Mouse (Mus musculus): ENCODE results near the gene Notch3.

Notch3 gene

DNA sequence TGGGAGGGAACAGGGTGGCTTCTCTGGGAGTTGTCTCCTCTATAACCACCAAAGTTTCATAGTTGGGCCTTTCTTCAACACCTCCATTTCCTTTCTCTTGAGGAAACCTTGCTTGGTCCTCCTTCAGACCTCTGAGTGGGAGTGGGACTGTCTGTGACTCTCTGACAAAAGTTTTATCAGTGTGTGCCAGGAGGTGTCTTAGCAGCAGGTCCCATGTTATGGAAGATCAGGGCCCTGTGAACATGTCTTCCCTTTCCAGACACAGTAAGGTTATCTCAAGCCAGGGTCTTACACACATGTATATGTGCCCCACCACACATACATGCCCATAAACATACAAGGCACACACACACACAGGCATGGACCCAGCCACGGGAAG is 74.4 kb downstream of the Notch3 start:
- no peak for DNase-seq (ENCODE audit: low spot score)

- peak; percentile 94 for DNase-seq (ENCODE audit: low spot score)
Measured at GRCm38 (mm10) chr17:32091364-32092240, 75.0 kb downstream of the Notch3 start.

DNA sequence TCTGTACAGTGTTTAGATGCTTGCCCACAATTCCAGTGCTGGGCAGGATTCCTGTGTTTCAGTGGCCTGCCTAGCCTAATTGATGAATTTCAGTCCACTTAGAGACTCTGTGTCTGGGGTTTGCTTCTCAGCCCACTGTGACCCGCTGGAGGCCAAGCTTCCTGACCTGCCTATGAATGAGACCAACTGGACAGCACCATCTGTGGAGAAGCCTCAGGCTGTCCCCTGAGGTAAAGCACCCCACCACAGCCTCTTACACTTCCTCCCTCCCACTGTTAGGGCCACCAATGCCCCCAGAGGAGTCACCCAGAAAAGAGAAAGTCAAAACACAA is 75.7 kb downstream of the Notch3 start:
- no peak for DNase-seq (ENCODE audit: low spot score)

- no peak for DNase-seq (ENCODE audit: low spot score)
Measured at GRCm38 (mm10) chr17:32087069-32087468, 79.6 kb downstream of the Notch3 start.

GRCm38 (mm10) chr17:32083351-32083750 is 83.3 kb downstream of the Notch3 start:
- DNase-seq (ENCODE audit: low spot score), result no peak

GRCm38 (mm10) chr17:32075164-32075563 is 91.5 kb downstream of the Notch3 start:
- DNase-seq (ENCODE audit: low spot score), result peak; percentile 65

DNA sequence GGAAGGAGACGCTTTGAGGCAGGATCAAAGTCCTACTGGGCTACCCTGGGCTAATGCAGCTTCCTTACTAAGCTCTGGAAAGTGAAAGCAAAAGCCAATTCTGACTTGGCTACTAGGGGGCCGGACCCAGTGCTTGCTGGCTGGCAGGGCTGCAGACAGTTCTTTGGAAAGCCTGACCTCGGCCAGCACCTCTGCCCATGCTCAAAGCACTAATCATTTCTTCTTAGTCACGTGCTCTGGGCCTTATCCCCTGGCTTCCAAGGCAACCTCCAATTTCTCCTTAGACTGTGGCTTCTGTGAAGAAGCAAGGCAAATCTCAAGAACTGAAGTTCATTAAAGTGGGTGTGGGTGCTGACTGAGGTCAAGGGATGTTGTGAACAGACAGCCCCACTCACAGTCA is 92.0 kb downstream of the Notch3 start:
- peak; percentile 50 for DNase-seq (ENCODE audit: low spot score)

DNA sequence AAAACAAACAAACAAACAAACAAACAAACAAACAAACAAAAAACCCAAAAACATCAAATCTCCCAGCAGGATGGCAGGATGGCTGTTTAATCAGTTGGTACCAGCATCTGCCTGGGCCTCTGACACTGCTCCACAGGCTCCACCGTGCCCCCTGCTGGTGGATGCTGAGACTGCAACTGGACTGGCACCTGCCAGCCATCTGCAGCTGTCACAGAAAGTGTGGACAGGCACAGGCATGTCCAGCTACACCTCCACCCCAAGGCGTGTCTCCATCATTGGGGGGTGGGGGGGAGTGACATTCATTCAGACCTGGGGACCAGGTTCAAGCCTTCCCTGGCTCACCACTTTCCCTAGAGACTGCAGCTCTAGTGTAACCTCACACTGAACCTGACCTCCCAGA is 93.3 kb downstream of the Notch3 start:
- DNase-seq (ENCODE audit: low spot score), result peak; percentile 80
